Mouse (Mus musculus) lung, postnatal 0 days (tissue): ENCODE measurements around the gene Wrnip1. TPM values are rescaled to one million over a fixed set of nuclear protein-coding genes. Genes with fewer than 3 reads are reported as not detected.

Experiments used
- ATAC-seq: fragments of 200-750 bp; cut with Nextera tagmentation; 2 replicates; pipeline ENCODE4 v1.8.0; 2017; ENCODE audit warnings: moderate library complexity
- DNase-seq: peaks from one replicate; pipeline ENCODE4 v3.0.0-alpha.2; 2016; ENCODE audit warnings: low spot score
- H3K27ac ChIP-seq: fragments of 300-500 bp; sonication (generic); 2 replicates; pipeline ENCODE4 v1.5.1; 2014; ENCODE audit warnings: antibody characterized with exemption, mild to moderate bottlenecking, low read length, mixed read lengths
- H3K27me3 ChIP-seq: fragments of 300-500 bp; sonication (generic); replicated peaks from 2 replicates; pipeline ENCODE4 v1.6.1; 2014; ENCODE audit warnings: low read length, mixed read lengths; ENCODE audit not compliant: insufficient read depth
- H3K36me3 ChIP-seq: fragments of 300-500 bp; sonication (generic); 2 replicates; pipeline ENCODE4 v1.6.1; 2014; ENCODE audit warnings: low read length, mixed read lengths; ENCODE audit not compliant: insufficient read depth
- H3K4me1 ChIP-seq: fragments of 300-500 bp; sonication (generic); 2 replicates; pipeline ENCODE4 v1.6.1; 2014; ENCODE audit warnings: antibody characterized with exemption, low read depth, low read length, mixed read lengths; ENCODE audit not compliant: insufficient read depth
- H3K4me2 ChIP-seq: fragments of 300-500 bp; sonication (generic); replicated peaks from 2 replicates; pipeline ENCODE4 v1.6.1; 2014; ENCODE audit warnings: low read depth, mild to moderate bottlenecking, low read length, moderate library complexity, mixed read lengths
- H3K4me3 ChIP-seq: fragments of 300-500 bp; sonication (generic); 2 replicates; pipeline ENCODE4 v1.5.1; 2014; ENCODE audit warnings: low read depth, low read length
- H3K9ac ChIP-seq: fragments of 300-500 bp; sonication (generic); replicated peaks from 2 replicates; pipeline ENCODE4 v1.6.1; 2014; ENCODE audit warnings: low read depth, mild to moderate bottlenecking
- H3K9me3 ChIP-seq: fragments of 300-500 bp; sonication (generic); 2 replicates; pipeline ENCODE4 v1.6.1; 2016; ENCODE audit warnings: low read length, mixed read lengths
- CTCF ChIP-seq: IDR thresholded peaks from 2 replicates; pipeline ENCODE4 v1.5.1; 2016; ENCODE audit warnings: antibody characterized with exemption, mild to moderate bottlenecking
- EP300 ChIP-seq: IDR thresholded peaks from 2 replicates; pipeline ENCODE4 v1.6.1; 2016; ENCODE audit warnings: antibody characterized with exemption, mild to moderate bottlenecking, control low read depth
- WGBS: fragments of 180-500 bp; shearing (Covaris S2); extraction: QIAGEN DNeasy Blood & Tissue Kit; methylation state at CpG from one replicate; pipeline ENCODE4 v1.1.7; 2014; 5-methylcytosine and 5-hydroxymethylcytosine counted together
- polyA plus RNA-seq: library from polyadenylated mRNA; unstranded; fragments of >200 nt; fragmentation: Nextera tagmentation; extraction: Ambion mirVana; gene quantifications from 2 replicates; pipeline ENCODE4 v1.2.1, GENCODE M21; 2015

Gene Wrnip1
- polyA plus RNA-seq, 1 experiment from 2014 or later, result 16.3 TPM

DNA sequence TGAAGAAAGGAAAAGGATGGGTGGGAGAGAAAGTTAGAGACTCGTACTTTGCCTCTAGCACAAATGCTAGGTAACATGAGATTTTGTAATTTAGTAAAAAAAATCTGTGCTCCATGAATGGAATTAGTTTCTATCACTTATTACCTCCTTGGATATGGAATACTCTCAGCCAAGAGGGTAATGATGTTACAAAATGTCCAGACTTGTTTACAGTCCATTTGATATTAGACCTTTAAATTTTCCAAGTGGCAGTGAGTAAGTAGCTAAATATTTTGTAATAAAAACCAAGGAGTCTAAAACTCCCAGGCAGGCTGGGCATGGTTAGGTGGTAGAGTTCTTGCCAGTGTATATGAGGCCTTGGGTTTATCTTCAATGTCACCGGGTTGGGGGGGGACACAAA is 14.3 kb upstream of the Wrnip1 start:
- H3K9me3 ChIP-seq, result no peaks in the 10 kb centered on the region
- ATAC-seq (no peak), DNase-seq (no peak)
- WGBS, result 40% methylated on average over 2 of the region's 2 CpGs
- H3K4me3 ChIP-seq, result no peak overlapping the region
- H3K4me2 ChIP-seq, result no peak overlapping the region
- TF ChIP-seq EP300, result no peak
- no peak for TF ChIP-seq CTCF
- H3K36me3 ChIP-seq, result no peaks in the 10 kb centered on the region
- no peak overlapping the region for H3K27ac ChIP-seq
- no peak overlapping the region for H3K9ac ChIP-seq
- H3K4me1 ChIP-seq, result no peaks in the 10 kb centered on the region
- no peaks in the 10 kb centered on the region for H3K27me3 ChIP-seq

- TF ChIP-seq CTCF (no peak), EP300 (no peak)
Observed at GRCm38 (mm10) chr13:32789781-32790180, 12.1 kb upstream of the Wrnip1 start.

GRCm38 (mm10) chr13:32794619-32795018 is 7.2 kb upstream of the Wrnip1 start:
- Histone ChIP-seq H3K27me3 (no peaks in the 10 kb centered on the region), H3K4me3 (no peak overlapping the region), H3K4me1 (no peaks in the 10 kb centered on the region), H3K9ac (no peak overlapping the region), H3K27ac (no peak overlapping the region), H3K9me3 (no peaks in the 10 kb centered on the region), H3K36me3 (no peaks in the 10 kb centered on the region), H3K4me2 (no peak overlapping the region)
- TF ChIP-seq EP300 (no peak), CTCF (no peak)
- 37% methylated on average over 2 of the region's 2 CpGs for WGBS
- ATAC-seq, result no peak
- DNase-seq, result no peak

More at GRCm38 (mm10) chr13:32789781-32790180, 12.1 kb upstream of the Wrnip1 start:
- no peak overlapping the region for H3K4me3 ChIP-seq
- DNase-seq (no peak), ATAC-seq (no peak)
- H3K36me3 ChIP-seq, result no peaks in the 10 kb centered on the region
- 76% methylated on average over 4 of the region's 4 CpGs for WGBS
- no peaks in the 10 kb centered on the region for H3K27me3 ChIP-seq
- no peaks in the 10 kb centered on the region for H3K9me3 ChIP-seq
- no peak overlapping the region for H3K27ac ChIP-seq
- no peak overlapping the region for H3K9ac ChIP-seq
- no peak overlapping the region for H3K4me2 ChIP-seq
- no peaks in the 10 kb centered on the region for H3K4me1 ChIP-seq

DNA sequence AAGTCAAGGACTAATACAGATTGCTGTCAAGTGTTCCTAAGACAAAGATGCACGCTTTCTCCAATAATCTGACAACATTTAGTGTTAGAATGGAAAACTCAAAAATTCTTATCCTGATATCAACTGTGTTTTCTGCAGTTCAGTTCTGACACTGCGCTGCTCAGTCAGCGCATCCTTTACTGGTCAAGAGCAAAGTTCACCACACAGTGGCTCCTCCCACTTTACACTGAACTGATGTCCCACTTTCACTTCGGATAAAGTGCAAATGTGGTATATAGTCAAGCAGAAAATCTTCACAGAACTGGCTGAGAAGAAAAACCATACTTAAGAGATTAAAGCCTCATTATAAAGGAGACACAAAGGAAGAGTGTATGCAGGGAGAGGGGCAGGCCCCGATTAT is 6.7 kb upstream of the Wrnip1 start:
- no peak for ATAC-seq

GRCm38 (mm10) chr13:32797085-32797484 is 4.8 kb upstream of the Wrnip1 start:
- ATAC-seq (no peak), DNase-seq (no peak)
- Histone ChIP-seq H3K4me3 (no peak overlapping the region), H3K9ac (no peak overlapping the region), H3K27ac (no peak overlapping the region), H3K9me3 (no peaks in the 10 kb centered on the region), H3K36me3 (no peaks in the 10 kb centered on the region), H3K4me2 (no peak overlapping the region), H3K4me1 (no peaks in the 10 kb centered on the region), H3K27me3 (no peaks in the 10 kb centered on the region)
- 85% methylated on average over 1 of the region's 1 CpGs for WGBS
- TF ChIP-seq CTCF (peak; percentile 7; the same call in 1 of the 2 replicates), EP300 (no peak)

More for the DNA sequence above, 6.7 kb upstream of the Wrnip1 start:
- Histone ChIP-seq H3K9me3 (no peaks in the 10 kb centered on the region), H3K36me3 (no peaks in the 10 kb centered on the region), H3K9ac (no peak overlapping the region), H3K27ac (no peak overlapping the region), H3K4me1 (no peaks in the 10 kb centered on the region), H3K27me3 (no peaks in the 10 kb centered on the region), H3K4me3 (no peak overlapping the region), H3K4me2 (no peak overlapping the region)
- no peak for DNase-seq
- 86% methylated on average over 5 of the region's 5 CpGs for WGBS
- TF ChIP-seq CTCF (no peak), EP300 (no peak)

DNA sequence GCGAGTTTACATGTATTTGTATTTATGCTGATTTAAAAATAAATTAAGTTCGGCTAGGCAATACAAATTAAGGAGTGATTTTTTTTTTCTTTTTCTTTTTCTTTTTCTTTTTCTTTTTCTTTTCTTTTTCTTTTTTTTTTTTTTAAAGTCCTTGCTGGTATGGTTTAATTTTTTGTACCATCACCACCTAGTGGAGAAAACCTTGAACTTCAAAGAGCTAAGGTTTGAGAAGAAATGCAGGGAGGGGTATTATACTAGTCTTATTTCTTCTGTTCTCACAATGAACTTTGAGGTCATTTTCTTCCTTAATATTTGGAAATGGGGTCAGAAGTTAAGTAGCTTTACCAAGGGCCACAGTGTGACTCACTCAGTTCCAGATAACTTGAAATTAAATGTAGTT is 2.7 kb upstream of the Wrnip1 start:
- no peak overlapping the region for H3K27ac ChIP-seq
- DNase-seq (peak; percentile 37), ATAC-seq (no peak)
- 0 out of 2 replicates have a peak, but pooled peaks cover 4% of the 10 kb centered on the region for H3K4me1 ChIP-seq
- no peak overlapping the region for H3K4me2 ChIP-seq
- no peaks in the 10 kb centered on the region for H3K27me3 ChIP-seq
- no peak overlapping the region for H3K9ac ChIP-seq
- H3K4me3 ChIP-seq, result no peak overlapping the region
- H3K9me3 ChIP-seq, result no peaks in the 10 kb centered on the region
- no peaks in the 10 kb centered on the region for H3K36me3 ChIP-seq
- 58% methylated on average over 2 of the region's 2 CpGs for whole genome bisulfite sequencing
- TF ChIP-seq CTCF, result peak; percentile 43
- no peak for TF ChIP-seq EP300

GRCm38 (mm10) chr13:32800859-32801258 is 979 bp upstream of the Wrnip1 start:
- no peak overlapping the region for H3K27ac ChIP-seq
- ATAC-seq (no peak), DNase-seq (peak; percentile 43)
- H3K27me3 ChIP-seq, result no peaks in the 10 kb centered on the region
- H3K4me2 ChIP-seq, result no peak overlapping the region
- H3K4me3 ChIP-seq, result no peak overlapping the region
- H3K4me1 ChIP-seq, result 0 out of 2 replicates have a peak, but pooled peaks cover 4% of the 10 kb centered on the region
- H3K9ac ChIP-seq, result no peak overlapping the region
- H3K9me3 ChIP-seq, result no peaks in the 10 kb centered on the region
- H3K36me3 ChIP-seq, result no peaks in the 10 kb centered on the region
- TF ChIP-seq CTCF (peak; percentile 45), EP300 (no peak)
